Mouse (Mus musculus): ENCODE measurements around the gene Mrps25.

DNA sequence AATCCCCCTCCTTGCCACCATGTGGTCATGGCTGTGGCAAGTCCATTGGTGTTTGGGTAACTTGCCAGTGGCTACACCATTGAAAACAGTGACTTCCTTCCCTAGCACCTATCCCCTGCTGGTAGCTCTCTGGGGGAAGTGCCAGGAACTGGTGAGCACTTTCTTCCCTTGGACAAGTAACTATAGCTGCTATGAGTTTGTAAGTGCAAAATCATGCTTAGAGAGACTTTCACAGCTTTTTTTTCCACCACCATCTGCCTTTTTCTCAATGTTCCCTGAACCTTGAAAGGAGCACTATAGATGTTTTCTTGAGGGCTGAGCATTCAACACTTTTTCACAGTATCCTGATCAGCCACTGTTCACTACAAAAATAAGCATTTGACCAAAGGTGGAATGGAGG is 59.3 kb downstream of the Mrps25 start:
- no peak for TF ChIP-seq POLR2A (IDR thresholded peaks at IDR 0.05; ENCODE audit: low read depth, low read length)
- no peak for TF ChIP-seq CTCF (IDR thresholded peaks at IDR 0.05; ENCODE audit: borderline replicate concordance, insufficient read depth, low read length)
